Mouse (Mus musculus) CD8-positive naive resting alpha-beta T cell, adult 2 months (primary cell): ENCODE results near the gene Snrnp70.
"Not testable (repeated sequence)": the region's sequence is repeated elsewhere in the genome, so short reads cannot be mapped to it uniquely, and the experiment has no call there.

Source experiments
- DNase-seq, 2 experiments: peaks; one replicate each; pipeline ENCODE4 v3.0.0; 2022; ENCODE audit warnings: low read depth in 2 of 2, low spot score in 2 of 2

The Snrnp70 gene

GRCm38 (mm10) chr7:45368178-45368577 is 27.4 kb downstream of the Snrnp70 start:
- no peak for DNase-seq

GRCm38 (mm10) chr7:45367020-45367880 is 28.3 kb downstream of the Snrnp70 start:
- peak; percentile 93 to 95 for DNase-seq

- DNase-seq: no peak
Measured at GRCm38 (mm10) chr7:45366652-45367019, 28.9 kb downstream of the Snrnp70 start, which contains the start of gene Ppfia3. Ppfia3 (minus strand) TSS chr7:45367019.

- DNase-seq: no peak
Measured at GRCm38 (mm10) chr7:45365742-45366651, 29.5 kb downstream of the Snrnp70 start.

GRCm38 (mm10) chr7:45363983-45364382 is 31.6 kb downstream of the Snrnp70 start:
- DNase-seq: no peak

GRCm38 (mm10) chr7:45362801-45363200 is 32.7 kb downstream of the Snrnp70 start:
- DNase-seq: peak in 1 of 2 experiments; percentile 52

- peak; percentile 54 to 73 for DNase-seq
Measured at GRCm38 (mm10) chr7:45361243-45361804, 34.2 kb downstream of the Snrnp70 start.

GRCm38 (mm10) chr7:45360404-45361125 is 35.0 kb downstream of the Snrnp70 start:
- no peak for DNase-seq

- DNase-seq: not testable (repeated sequence)
Measured at GRCm38 (mm10) chr7:45359081-45359480, 36.5 kb downstream of the Snrnp70 start.

- no peak for DNase-seq
Measured at GRCm38 (mm10) chr7:45356087-45356486, 39.5 kb downstream of the Snrnp70 start.

GRCm38 (mm10) chr7:45355318-45356020 is 40.1 kb downstream of the Snrnp70 start:
- no peak for DNase-seq

- DNase-seq: no peak
Measured at GRCm38 (mm10) chr7:45353041-45353440, 42.5 kb downstream of the Snrnp70 start.

GRCm38 (mm10) chr7:45346905-45347304 is 48.6 kb downstream of the Snrnp70 start:
- no peak for DNase-seq

- no peak for DNase-seq
Measured at GRCm38 (mm10) chr7:45343543-45343942, 52.0 kb downstream of the Snrnp70 start.

GRCm38 (mm10) chr7:45342081-45342480 is 53.5 kb downstream of the Snrnp70 start:
- DNase-seq: no peak

GRCm38 (mm10) chr7:45341303-45341702 is 54.2 kb downstream of the Snrnp70 start:
- DNase-seq: peak; percentile 75 to 90

- no peak for DNase-seq
Measured at GRCm38 (mm10) chr7:45340669-45341068, 54.9 kb downstream of the Snrnp70 start.

- no peak for DNase-seq
Measured at GRCm38 (mm10) chr7:45340066-45340442, 55.5 kb downstream of the Snrnp70 start.

GRCm38 (mm10) chr7:45339410-45340065 is 56.0 kb downstream of the Snrnp70 start:
- no peak for DNase-seq
